Mouse (Mus musculus) embryo, embryonic 10.5 days (tissue): ENCODE measurements around the gene Spata6.

ENCODE experiments used
- DNase-seq: peaks from one replicate; pipeline ENCODE4 v3.0.0-alpha.2; 2015; ENCODE audit warnings: low spot score

Spata6 gene

DNA sequence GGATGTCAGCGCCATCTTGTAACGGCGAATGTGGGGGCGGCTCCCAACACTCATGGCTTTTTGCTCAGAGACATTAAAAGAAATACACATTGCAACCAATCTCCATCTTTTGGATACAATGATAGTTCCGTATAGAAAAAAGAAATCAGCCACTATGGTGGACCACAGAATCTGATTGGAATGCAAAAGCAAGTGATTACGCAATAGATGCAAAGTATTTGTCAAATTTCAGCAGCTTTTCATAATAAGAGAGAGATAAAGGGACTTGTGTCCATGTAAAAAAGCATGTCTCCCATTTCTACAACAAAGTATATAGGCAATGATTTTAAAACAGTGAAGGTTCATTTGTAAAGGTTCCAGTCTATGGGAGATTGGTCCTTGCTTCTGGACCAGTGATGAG lies 119.1 kb downstream of the Spata6 start:
- no peak for DNase-seq

DNA sequence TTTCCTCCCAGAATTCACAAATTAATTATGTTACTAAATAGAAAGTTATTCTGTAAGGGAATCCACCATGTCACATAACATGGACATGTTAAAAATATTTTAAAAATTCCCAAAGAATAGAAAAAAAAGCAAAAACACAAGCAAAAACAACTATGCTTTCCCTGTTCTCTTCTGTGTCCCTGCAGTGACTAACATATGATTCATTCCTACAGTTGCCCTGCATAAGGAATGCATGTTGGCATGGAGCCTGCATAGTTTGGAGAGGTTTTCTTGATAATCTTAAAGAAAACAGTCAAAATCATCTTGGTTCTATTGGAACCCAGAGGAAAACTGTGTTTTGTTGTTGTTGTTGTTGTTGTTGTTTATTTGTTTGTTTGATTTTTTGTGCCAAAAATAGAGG lies 132.8 kb downstream of the Spata6 start:
- no peak for DNase-seq

DNA sequence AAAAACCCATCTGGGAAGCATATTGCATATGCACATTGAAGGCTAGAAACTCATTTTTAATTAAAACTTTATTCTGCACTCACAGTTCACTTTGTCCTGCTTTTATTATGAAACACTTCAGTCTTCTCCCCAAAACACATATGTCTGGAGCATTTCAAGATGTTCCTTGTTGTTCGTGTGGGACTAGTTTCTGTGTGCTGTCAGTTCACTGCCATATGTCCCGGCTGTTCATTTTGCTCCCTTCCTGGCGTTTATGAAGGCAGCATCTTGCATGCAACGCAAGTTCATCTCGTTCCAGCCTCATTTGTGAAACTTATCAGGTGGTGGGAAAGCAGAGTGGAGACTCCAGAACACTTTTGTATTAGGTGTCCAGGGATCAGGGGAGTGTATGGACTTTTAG lies 146.9 kb downstream of the Spata6 start:
- no peak for DNase-seq

DNA sequence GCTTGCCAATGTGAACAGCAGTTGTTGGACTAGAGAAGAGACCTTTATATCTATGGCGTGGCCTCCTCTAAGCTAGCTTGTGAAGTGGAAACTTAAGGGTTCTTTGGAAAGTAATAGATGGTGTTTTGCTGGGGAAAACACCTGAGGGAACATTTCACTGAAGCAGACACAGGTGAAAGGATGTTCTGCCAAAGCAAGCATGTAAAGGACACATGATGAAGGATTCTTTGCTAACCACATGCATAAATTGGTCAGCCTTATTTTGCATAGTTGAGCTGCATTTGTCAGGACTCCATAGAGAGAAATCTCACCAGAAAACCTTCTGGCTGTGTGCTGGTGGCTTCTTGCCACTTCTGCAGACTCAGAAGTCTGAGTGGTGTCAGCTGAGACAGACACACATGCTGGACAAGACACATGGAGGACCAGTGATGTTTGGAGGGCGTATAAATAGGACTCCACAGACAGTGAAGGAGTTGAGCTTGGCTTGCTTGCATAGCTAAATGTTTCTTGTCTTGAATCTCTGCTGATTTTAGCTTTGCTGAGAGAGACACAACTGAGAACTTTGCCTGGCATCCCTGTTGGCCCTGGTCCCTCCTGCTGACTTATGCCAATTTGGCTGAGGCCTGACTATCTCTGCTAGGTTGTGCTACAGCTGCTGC lies 148.1 kb downstream of the Spata6 start:
- DNase-seq = no peak
